Mouse (Mus musculus) limb, embryonic 13.5 days (tissue): ENCODE measurements around the gene Fam229b. TPM values are rescaled to one million over a fixed set of nuclear protein-coding genes. Genes with fewer than 3 reads are reported as not detected.

Source experiments
- ATAC-seq: fragments of 200-750 bp; cut with Nextera tagmentation; 2 replicates; pipeline ENCODE4 v1.8.0; 2017; ENCODE audit warnings: low read depth, moderate number of reproducible peaks, moderate TSS enrichment; ENCODE audit not compliant: low FRiP score
- H3K27ac ChIP-seq: fragments of 300-500 bp; sonication (generic); 2 replicates; pipeline ENCODE4 v1.5.1; 2015; ENCODE audit warnings: inconsistent platforms, mild to moderate bottlenecking, moderate library complexity
- H3K27me3 ChIP-seq: fragments of 300-500 bp; sonication (generic); 2 replicates; pipeline ENCODE4 v1.6.1; 2015; ENCODE audit warnings: mild to moderate bottlenecking, inconsistent platforms
- H3K36me3 ChIP-seq: fragments of 300-500 bp; sonication (generic); 2 replicates; pipeline ENCODE4 v1.6.1; 2015; ENCODE audit warnings: inconsistent platforms, mild to moderate bottlenecking, moderate library complexity
- H3K4me1 ChIP-seq: fragments of 300-500 bp; sonication (generic); 2 replicates; pipeline ENCODE4 v1.6.1; 2015; ENCODE audit warnings: inconsistent platforms
- H3K4me2 ChIP-seq: fragments of 300-500 bp; sonication (generic); replicated peaks from 2 replicates; pipeline ENCODE4 v1.6.1; 2015; ENCODE audit warnings: inconsistent platforms, mild to moderate bottlenecking, moderate library complexity
- H3K4me3 ChIP-seq: fragments of 300-500 bp; sonication (generic); 2 replicates; pipeline ENCODE4 v1.5.1; 2015; ENCODE audit warnings: moderate library complexity, mild to moderate bottlenecking, inconsistent platforms
- H3K9ac ChIP-seq: fragments of 300-500 bp; sonication (generic); 2 replicates; pipeline ENCODE4 v1.6.1; 2015; ENCODE audit warnings: mild to moderate bottlenecking, inconsistent platforms
- H3K9me3 ChIP-seq: fragments of 300-500 bp; sonication (generic); 2 replicates; pipeline ENCODE4 v1.6.1; 2016; ENCODE audit warnings: inconsistent platforms
- WGBS: fragments of 180-500 bp; shearing (Covaris S2); methylation state at CpG from one replicate; pipeline ENCODE4 v1.1.7; 2015; 5-methylcytosine and 5-hydroxymethylcytosine counted together
- polyA plus RNA-seq: library from polyadenylated mRNA; unstranded; fragments of >200 nt; fragmentation: Nextera tagmentation; extraction: Ambion mirVana; gene quantifications from 2 replicates; pipeline ENCODE4 v1.2.1, GENCODE M21; 2015

Gene Fam229b
- polyA plus RNA-seq, 1 experiment from 2014 or later: 13.5 TPM

GRCm38 (mm10) chr10:39163694-39164093, 30.0 kb upstream of the Fam229b start, which contains the start of gene Ccn6:
Gene Ccn6 (minus strand): TSS chr10:39163794.
- ATAC-seq: no peak
- H3K36me3 ChIP-seq: no peaks in the 10 kb centered on the region
- no peaks in the 10 kb centered on the region for H3K27me3 ChIP-seq
- H3K4me2 ChIP-seq: peak within 1 kb of the TSS; percentile 50
- no peaks in the 10 kb centered on the region for H3K9me3 ChIP-seq
- H3K27ac ChIP-seq: no peak within 1 kb of the TSS
- H3K9ac ChIP-seq: no peak within 1 kb of the TSS
- 0 out of 2 replicates have a peak within 1 kb of the TSS, but pooled peaks have one; percentile 7 for H3K4me3 ChIP-seq
- 80% methylated on average over 10 of the region's 10 CpGs for WGBS
- H3K4me1 ChIP-seq: peaks cover 9% of the 10 kb centered on the region

- Histone ChIP-seq H3K4me3 (0 out of 2 replicates have a peak overlapping the region, but pooled peaks have one; percentile 7), H3K27ac (no peak overlapping the region), H3K4me2 (peak overlapping the region; percentile 50), H3K9ac (no peak overlapping the region), H3K27me3 (no peaks in the 10 kb centered on the region), H3K4me1 (peaks cover 9% of the 10 kb centered on the region), H3K9me3 (no peaks in the 10 kb centered on the region), H3K36me3 (no peaks in the 10 kb centered on the region)
- 15% methylated on average over 18 of the region's 18 CpGs for WGBS
- 0 out of 2 replicates have a peak, but pooled peaks have one; percentile 22 for ATAC-seq
Measured at GRCm38 (mm10) chr10:39162666-39163484, 29.2 kb upstream of the Fam229b start.

DNA sequence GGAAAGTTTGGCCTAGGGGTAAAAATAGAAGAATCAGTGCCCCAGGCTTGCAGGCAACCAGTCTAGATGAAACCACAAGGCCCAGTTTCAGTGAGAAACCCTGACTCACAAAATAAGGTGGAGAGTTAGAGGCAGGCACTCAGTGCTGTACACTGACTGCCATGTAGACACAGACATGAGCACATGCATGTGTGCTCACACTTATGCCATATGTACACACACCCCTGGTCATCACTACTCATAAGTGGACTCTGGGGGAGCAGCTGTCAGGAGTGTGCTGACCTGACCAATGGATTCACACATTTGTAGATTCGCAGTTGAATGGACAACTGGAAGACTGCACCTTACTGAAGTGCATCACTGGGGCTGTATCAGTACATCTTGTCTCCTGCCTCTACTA, 27.7 kb upstream of the Fam229b start:
- Histone ChIP-seq H3K4me3 (no peak overlapping the region), H3K27ac (no peak overlapping the region), H3K36me3 (no peaks in the 10 kb centered on the region), H3K4me2 (no peak overlapping the region), H3K9me3 (no peaks in the 10 kb centered on the region), H3K9ac (no peak overlapping the region), H3K27me3 (no peaks in the 10 kb centered on the region), H3K4me1 (peaks cover 9% of the 10 kb centered on the region)
- 96% methylated on average over 1 of the region's 1 CpGs for WGBS
- no peak for ATAC-seq

GRCm38 (mm10) chr10:39158306-39158705, 24.6 kb upstream of the Fam229b start:
- Histone ChIP-seq H3K27me3 (no peaks in the 10 kb centered on the region), H3K4me1 (peaks cover 9% of the 10 kb centered on the region), H3K36me3 (0 out of 2 replicates have a peak, but pooled peaks cover 7% of the 10 kb centered on the region), H3K4me3 (no peak overlapping the region), H3K9ac (no peak overlapping the region), H3K27ac (no peak overlapping the region), H3K4me2 (no peak overlapping the region), H3K9me3 (no peaks in the 10 kb centered on the region)
- ATAC-seq: no peak
- 55% methylated on average over 12 of the region's 12 CpGs for WGBS

DNA sequence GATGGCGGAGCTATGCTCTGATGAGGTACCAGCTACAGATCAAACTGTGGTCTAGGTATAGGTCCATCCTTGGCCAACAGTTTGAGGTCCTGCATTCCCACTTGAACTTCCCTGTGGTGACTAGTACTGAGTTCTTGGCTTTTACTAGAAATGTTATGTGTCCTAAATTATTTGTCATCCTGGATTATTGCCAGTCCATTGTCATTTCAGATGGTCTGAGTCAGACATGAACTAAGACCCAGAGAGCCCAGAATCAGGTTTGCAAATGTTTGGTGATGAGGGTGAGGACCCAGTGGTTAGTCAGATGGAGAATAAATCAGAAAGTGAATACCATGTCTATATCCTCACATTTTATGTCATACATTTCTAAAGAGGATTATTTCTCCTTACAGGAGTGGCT, 23.6 kb upstream of the Fam229b start:
- no peak overlapping the region for H3K9ac ChIP-seq

GRCm38 (mm10) chr10:39156719-39157118, 23.0 kb upstream of the Fam229b start:
- H3K4me1 ChIP-seq: no peaks in the 10 kb centered on the region
- H3K27me3 ChIP-seq: no peaks in the 10 kb centered on the region
- ATAC-seq: no peak
- WGBS: 84% methylated on average over 5 of the region's 5 CpGs
- no peak overlapping the region for H3K9ac ChIP-seq
- H3K27ac ChIP-seq: no peak overlapping the region
- H3K4me3 ChIP-seq: no peak overlapping the region
- no peaks in the 10 kb centered on the region for H3K9me3 ChIP-seq
- 0 out of 2 replicates have a peak, but pooled peaks cover 7% of the 10 kb centered on the region for H3K36me3 ChIP-seq
- no peak overlapping the region for H3K4me2 ChIP-seq

More for the DNA sequence above, 23.6 kb upstream of the Fam229b start:
- 95% methylated on average over 1 of the region's 1 CpGs for WGBS
- Histone ChIP-seq H3K9me3 (no peaks in the 10 kb centered on the region), H3K27me3 (no peaks in the 10 kb centered on the region), H3K36me3 (0 out of 2 replicates have a peak, but pooled peaks cover 7% of the 10 kb centered on the region), H3K27ac (no peak overlapping the region), H3K4me2 (no peak overlapping the region), H3K4me3 (no peak overlapping the region), H3K4me1 (no peaks in the 10 kb centered on the region)
- no peak for ATAC-seq

DNA sequence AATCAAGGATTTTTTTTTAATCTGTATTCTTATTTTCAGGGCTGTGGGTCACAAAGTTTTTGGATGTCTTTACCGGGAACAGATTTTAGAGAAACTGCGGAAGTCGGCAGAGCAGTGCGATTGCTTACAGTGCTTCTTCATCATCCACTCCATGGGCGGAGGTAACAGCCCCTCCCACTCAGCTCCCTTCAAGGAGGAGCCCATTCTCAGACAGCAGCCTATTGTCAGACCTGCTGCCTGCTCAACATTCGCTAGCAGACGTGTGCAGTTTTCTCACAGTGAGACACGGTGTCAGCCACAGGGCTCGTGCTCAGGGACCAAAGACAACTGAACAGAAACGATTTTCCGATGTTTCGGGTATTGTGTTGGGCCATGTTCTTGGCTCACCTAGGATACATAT, 8.5 kb upstream of the Fam229b start:
- ATAC-seq: no peak
- no peaks in the 10 kb centered on the region for H3K27me3 ChIP-seq
- no peaks in the 10 kb centered on the region for H3K9me3 ChIP-seq
- H3K4me2 ChIP-seq: no peak overlapping the region
- H3K36me3 ChIP-seq: peaks cover 79% of the 10 kb centered on the region
- no peak overlapping the region for H3K4me3 ChIP-seq
- H3K4me1 ChIP-seq: no peaks in the 10 kb centered on the region
- no peak overlapping the region for H3K9ac ChIP-seq
- WGBS: 92% methylated on average over 12 of the region's 12 CpGs
- H3K27ac ChIP-seq: no peak overlapping the region

- ATAC-seq: no peak
- Histone ChIP-seq H3K4me2 (no peak overlapping the region), H3K27me3 (no peaks in the 10 kb centered on the region), H3K9me3 (no peaks in the 10 kb centered on the region), H3K4me3 (no peak overlapping the region), H3K4me1 (no peaks in the 10 kb centered on the region), H3K9ac (no peak overlapping the region), H3K27ac (no peak overlapping the region), H3K36me3 (peaks cover 79% of the 10 kb centered on the region)
- WGBS: 95% methylated on average over 2 of the region's 2 CpGs
Measured at GRCm38 (mm10) chr10:39141401-39141800, 7.7 kb upstream of the Fam229b start.

- H3K4me3 ChIP-seq: no peak overlapping the region
- 76% methylated on average over 14 of the region's 14 CpGs for whole genome bisulfite sequencing
- H3K9ac ChIP-seq: no peak overlapping the region
- no peak for ATAC-seq
- peaks cover 73% of the 10 kb centered on the region for H3K36me3 ChIP-seq
- no peak overlapping the region for H3K27ac ChIP-seq
- no peaks in the 10 kb centered on the region for H3K27me3 ChIP-seq
- no peaks in the 10 kb centered on the region for H3K9me3 ChIP-seq
- H3K4me1 ChIP-seq: no peaks in the 10 kb centered on the region
- no peak overlapping the region for H3K4me2 ChIP-seq
Measured at GRCm38 (mm10) chr10:39140843-39141242, 7.1 kb upstream of the Fam229b start.

- H3K9me3 ChIP-seq: no peaks in the 10 kb centered on the region
- peaks cover 6% of the 10 kb centered on the region for H3K4me1 ChIP-seq
- no peak for ATAC-seq
- no peak overlapping the region for H3K4me3 ChIP-seq
- H3K36me3 ChIP-seq: peaks cover 58% of the 10 kb centered on the region
- no peaks in the 10 kb centered on the region for H3K27me3 ChIP-seq
- no peak overlapping the region for H3K4me2 ChIP-seq
- no peak overlapping the region for H3K27ac ChIP-seq
- WGBS: 89% methylated on average over 6 of the region's 6 CpGs
- H3K9ac ChIP-seq: no peak overlapping the region
Measured at GRCm38 (mm10) chr10:39138761-39139160, 5.0 kb upstream of the Fam229b start.

DNA sequence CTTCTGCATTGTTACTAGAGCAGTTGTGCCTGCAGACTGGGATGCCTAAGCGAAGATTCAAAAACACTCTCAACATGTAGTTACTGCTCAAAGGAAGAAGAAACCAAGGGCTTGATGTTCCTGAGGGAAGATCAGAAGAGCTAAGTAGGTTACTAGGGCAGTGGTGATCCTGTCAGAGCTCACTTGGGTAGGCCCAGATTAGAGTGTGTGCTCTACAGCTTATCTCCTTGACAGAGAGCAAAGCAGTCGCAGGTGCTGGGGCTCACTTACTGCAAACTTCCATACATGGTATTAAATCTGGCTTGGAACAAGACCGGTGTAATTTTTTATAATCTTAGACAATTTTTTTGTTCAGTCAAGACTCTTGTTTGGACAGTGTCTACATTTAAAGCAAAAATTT, 4.1 kb upstream of the Fam229b start:
- Histone ChIP-seq H3K36me3 (peaks cover 51% of the 10 kb centered on the region), H3K9ac (no peak overlapping the region), H3K9me3 (no peaks in the 10 kb centered on the region), H3K4me2 (no peak overlapping the region), H3K27ac (no peak overlapping the region), H3K27me3 (no peaks in the 10 kb centered on the region), H3K4me3 (no peak overlapping the region), H3K4me1 (peaks cover 6% of the 10 kb centered on the region)
- ATAC-seq: no peak
- WGBS: 96% methylated on average over 3 of the region's 3 CpGs

GRCm38 (mm10) chr10:39121412-39121811, 12.3 kb downstream of the Fam229b start:
- Histone ChIP-seq H3K36me3 (no peaks in the 10 kb centered on the region; the same call in 1 of the 2 replicates), H3K9me3 (no peaks in the 10 kb centered on the region), H3K27ac (no peak overlapping the region), H3K4me1 (no peaks in the 10 kb centered on the region), H3K27me3 (no peaks in the 10 kb centered on the region), H3K4me2 (no peak overlapping the region), H3K4me3 (no peak overlapping the region), H3K9ac (no peak overlapping the region)
- no peak for ATAC-seq
- 34% methylated on average over 4 of the region's 4 CpGs for WGBS
